Mouse (Mus musculus) R1 (cell line): ENCODE measurements around the gene Cybrd1.

Experiments
- DNase-seq: peaks from one replicate; pipeline ENCODE4 v3.0.0-alpha.2; 2018; ENCODE audit warnings: low read depth, low spot score

The Cybrd1 gene

DNA sequence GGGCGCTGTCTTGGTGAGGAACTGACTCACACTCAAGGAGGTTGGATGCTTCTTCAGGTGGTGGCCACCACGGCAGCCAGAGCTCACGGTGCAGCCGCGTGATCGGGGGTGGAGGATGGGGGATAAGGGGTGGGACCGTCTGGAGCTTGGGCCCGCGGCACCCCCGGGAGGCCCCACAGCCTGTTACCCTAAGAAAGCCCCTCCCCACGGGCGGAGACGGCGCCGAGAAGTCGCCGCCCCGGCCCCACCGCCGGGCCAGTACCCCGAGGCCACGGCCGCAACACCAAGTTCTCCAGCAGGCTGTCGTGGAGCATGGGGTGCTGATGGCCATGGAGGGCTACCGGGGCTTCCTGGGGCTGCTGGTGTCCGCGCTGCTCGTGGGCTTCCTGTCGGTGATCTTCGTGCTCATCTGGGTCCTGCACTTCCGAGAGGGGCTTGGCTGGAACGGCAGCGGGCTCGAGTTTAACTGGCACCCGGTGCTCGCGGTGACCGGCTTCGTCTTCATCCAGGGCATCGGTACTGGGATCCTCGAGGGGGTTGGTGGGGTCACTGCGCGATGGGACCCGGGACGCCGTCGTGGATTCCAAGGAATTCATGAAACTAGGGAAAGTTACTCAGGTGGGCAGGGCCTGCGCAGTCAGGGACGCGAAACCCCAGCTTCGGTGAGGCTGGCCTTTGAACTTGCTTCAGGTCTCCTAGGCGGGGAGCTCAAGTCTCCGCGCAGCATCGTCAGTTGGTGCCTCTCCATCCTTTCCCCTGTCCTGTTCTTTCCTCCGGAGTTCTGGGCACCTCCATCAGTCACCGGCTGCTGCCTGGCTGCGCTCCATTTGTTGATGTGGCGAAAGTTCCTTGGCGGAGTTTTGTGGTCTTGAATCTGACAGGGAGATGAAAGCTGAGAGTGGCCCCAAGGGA is at the start of gene Cybrd1:
TSS of gene Cybrd1 (plus strand) at position 127 of the 912 bp plus-strand sequence.
- DNase-seq, result peak; percentile 42

DNA sequence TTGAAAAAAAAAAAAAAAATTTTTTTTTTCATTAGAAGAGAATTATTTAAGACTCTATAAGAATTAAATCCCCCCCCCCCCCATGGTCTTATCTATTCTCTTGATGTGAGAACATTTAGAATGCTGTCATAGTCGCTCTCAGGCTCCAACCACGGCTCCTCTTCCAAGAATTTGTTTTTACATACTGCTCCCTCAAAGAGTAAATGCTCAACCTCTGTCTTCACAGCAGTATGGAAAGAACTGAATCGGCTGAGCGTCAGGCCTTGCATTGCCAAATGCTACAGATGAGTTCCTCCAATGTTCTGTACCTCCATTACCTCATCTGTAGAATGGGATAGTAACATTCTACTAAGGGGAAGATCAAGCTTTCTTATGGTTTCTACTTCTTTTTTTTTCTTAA is 46.1 kb upstream of the Cybrd1 start:
- DNase-seq, result no peak

DNA sequence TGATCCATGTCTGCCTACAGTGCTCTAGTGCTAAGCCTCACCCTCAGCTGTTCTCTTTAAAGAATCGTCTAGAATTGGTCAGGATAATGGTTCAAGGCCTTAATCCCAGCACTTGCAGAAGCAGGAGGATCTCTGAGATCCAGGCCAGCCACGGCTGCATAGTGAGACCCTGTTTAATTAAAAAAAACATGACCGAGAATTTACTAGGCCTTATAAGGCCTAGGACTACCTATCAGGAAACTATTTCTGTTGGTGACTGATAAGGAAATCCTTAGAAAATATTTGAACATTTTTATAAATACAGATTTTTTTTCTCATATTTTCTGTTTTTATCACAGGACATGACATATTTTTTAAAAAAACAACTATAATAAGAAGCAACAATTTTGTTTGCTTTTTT is 44.4 kb upstream of the Cybrd1 start:
- no peak for DNase-seq

DNA sequence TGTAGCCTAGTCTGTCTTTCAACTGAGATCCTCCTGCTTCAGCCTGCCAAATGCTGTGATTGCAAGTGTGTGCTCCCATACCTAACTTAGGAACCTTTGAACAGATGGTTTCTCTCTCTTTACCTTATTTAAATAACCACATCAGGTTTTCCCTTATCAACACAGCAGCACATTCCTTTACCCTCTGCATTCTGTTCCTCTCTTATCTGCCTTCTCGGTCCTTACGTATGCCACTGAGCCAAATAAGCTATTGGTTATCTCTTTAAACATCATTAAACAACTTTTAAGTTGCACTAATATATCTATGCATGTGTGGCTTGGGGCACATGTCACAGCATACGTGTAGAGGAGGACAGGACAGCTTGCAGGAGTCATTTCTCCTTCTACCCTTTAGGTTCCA is 43.9 kb upstream of the Cybrd1 start:
- no peak for DNase-seq

DNA sequence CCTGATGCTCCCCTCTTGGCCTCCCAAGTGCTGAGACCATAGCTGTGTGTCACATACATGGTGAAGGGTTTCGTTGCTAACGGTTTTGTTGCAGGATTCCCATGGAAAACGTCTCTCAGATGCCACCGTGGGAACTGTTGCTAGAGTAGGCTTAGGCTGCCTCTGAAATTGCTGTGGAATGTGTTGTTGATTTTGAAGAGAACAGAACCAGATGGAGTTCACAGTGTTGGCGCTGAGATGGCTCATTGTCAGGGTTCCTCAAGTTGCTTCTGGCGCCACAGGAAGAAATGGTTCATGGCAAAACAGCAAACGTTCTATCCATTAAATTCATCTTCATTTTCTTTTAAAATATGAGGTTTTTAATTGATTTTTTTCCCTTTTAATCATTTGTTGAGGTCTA is 35.3 kb upstream of the Cybrd1 start:
- no peak for DNase-seq

DNA sequence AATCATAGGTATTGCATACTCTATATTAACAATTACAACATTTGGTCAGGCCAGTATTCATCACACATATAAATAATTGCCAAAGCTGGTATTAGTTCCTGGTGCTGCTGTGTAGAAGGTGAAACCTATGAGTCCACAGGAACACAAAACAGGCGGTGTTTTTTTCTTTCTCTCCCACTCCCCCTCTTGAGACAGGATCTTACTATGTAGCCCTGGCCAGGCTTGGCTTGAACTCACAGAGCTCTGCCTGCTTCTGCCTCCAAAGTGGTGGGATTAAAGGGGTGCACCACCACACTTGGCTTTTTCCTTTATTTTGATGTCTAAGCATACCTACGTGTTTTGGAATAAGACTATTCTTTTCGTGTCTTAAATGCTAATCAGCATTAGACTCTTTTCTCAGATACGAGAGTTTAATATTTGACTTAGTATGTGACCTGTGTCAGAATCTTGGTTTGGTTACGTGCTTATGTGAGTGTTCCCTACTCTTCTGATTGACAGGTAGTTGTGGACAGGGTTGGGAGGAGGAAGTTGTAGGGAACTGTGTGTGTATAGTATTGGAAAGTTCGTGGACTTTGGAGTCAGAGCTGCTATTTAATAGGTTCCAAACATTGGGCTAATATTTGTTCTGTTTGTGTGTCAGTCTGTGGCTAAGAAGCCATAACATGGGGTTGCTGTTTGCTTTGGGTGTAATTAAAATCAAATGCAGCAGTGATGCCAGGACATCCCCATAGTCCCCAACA is 34.1 kb upstream of the Cybrd1 start:
- no peak for DNase-seq

DNA sequence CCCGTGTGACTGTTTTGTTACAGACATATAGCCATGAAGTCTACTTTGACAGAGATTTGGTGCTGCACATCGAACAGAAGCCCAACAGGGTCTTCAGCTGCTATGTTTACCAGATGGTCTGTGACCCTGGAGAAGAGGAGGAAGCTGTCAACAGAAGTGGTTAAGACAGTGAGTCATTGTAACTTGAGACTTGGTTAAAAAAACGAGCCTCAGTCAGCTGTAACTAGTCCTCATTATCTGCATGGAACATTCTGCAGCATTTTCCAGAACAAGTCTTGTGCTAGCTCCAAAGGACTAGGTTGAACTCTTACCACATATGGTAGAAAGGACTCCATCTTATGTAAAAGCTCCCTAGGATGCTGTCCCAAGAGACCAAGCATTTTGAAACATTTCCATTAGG is 28.0 kb upstream of the Cybrd1 start:
- no peak for DNase-seq

DNA sequence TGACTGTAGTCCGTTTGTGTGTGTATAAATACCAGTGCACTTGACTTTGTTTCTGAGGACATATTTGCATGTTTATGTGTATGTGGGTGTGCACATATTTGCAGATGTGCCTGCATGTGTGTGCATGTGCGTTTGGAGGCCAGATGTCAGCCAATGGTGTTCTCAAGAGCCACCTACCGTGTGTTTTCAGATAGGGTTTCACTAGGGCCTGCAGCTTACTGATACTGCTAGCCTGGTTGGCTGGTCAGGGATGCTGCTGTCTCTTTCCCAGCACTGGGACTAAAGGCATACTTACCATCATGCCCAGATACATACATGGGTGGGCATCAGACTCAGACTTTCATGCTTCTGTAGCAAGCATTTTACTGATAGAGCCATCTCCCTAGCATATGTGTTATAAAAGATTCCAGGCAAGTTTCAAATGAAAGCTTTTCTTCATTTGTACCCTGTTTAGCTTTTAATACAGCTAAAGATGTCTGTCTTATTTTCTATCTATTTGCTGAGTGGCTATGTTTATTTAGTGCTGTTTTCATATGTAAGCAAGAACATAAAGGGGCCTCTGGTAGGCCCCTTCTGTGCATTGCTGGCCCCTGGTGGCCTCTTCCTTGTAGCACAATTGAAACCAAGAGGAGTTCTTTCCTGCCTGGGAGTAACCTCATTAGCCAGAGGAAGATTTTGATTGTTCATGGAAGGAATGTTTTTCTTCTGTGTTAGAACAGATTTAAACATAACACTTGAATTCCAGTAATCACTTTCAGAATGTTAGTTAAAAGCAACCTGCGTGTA is 26.9 kb upstream of the Cybrd1 start:
- DNase-seq, result no peak

DNA sequence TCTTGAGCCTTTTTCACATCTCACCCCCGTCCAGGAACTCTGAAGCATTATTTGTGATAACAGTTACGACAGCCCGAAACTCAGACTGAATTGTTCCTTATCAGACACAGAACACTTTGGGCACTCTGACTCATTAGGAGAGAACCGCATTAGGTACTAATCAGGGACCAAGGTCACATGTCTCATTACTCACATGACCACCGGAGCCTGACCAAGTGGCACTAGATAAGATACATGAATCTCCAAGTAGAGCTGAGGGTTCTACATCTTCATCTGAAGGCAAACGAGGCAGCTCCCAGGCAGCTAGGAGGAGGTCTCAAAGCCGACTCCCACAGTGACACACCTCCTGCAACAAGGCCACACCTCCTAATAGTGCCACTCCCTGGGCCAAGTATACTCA is 21.6 kb upstream of the Cybrd1 start:
- DNase-seq, result no peak

DNA sequence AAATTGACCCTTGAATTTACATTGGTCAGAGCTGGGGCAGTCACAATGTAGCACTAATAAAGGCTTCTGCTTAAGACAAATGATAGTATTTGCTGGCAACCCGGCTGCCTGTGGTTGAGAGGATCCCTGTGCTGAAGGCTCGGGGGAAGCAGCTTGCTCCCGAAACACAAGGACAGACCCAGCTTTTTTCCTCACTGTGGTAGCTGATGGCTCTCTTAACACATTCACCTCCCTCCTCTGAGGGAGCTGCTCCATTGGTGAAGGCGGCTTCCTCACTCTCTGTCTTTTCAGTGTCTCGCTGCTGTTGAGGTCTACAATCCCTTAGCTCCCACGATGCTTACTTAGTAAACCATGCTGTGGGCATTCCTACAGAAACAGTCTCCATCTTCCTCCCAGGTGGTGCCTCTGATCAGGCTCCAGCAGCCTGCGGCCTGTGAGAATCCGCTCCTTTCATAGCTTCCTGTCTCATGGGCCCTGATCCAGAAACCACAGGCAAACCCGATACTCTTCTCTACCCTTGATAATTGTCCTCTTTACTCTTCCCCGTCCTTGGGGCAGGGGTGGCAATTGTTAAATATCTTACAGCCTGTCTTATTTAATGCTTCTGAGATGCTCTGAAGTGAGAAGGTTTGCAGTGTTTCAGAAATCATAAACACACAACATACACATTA is 15.0 kb upstream of the Cybrd1 start:
- DNase-seq, result no peak

DNA sequence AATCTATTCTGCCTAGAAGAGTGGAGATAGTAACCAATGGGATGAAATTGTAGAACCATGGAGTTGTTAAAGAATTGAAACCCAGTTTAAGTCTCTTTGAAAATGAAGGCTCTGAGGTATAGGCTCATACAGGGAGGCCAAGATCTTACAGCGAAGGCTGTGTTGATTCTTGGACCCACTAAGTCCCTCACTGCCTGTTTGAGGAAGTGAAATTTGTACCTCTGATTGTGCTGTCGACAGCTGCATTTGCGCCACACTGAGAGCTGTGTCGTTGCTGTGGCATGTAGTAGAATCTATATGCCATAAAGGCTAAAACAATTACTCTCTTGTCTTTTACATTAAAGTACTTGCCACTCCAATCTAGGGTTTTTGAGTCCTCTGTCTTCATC is 14.4 kb upstream of the Cybrd1 start:
- DNase-seq, result no peak

DNA sequence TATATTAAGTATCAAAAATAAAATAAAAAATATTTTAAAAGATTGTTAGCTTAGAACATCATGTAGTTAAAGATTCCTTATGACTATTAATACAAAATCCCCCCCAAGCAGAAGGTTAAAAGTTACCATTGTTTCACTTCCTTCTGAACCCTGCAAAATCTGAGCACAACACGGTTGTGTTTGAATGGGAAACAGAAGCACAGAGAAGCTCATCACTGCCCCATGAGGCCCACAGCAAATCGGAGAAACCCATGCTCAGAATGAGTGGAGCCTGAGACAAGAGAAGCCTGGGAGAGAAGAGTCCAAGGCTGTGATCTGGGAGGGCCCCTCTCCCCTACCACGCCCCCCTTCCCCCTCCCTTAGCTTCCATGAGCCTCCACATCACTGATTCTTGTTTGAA is 13.0 kb upstream of the Cybrd1 start:
- no peak for DNase-seq

DNA sequence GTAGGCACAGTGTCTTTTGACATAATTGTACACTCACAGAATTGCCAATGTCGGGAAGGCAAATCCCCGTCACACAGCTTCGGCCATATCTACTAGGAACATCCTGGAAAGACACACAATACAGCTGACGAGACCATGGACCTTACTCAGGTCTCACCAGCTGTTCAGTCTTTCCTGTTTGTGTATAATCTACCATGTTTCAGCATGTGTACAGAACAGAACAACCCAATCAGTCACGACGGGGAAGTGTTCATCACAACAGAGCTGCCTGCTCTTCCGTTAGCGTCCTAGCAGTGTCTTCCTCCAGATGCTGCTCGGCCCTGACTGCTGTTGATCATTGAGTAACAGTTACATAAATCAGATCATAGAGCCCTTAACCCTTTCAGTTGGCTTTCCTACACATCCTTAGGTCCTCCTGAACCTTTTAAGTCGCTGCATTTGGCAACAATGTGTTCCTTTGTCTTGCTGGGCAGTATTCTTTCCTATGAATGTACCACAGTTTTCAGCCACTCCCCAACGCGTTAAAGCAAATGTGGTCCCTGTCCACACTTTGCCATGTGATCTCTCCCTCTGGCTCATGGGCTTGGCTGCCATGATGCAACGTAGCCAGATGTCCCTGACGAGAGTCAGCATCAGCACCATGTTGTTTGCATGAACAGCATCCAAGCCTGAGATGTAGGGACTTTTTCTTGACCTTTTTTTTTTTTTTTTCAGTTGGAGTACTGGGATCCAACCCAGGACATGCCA is 12.1 kb upstream of the Cybrd1 start:
- DNase-seq, result no peak

DNA sequence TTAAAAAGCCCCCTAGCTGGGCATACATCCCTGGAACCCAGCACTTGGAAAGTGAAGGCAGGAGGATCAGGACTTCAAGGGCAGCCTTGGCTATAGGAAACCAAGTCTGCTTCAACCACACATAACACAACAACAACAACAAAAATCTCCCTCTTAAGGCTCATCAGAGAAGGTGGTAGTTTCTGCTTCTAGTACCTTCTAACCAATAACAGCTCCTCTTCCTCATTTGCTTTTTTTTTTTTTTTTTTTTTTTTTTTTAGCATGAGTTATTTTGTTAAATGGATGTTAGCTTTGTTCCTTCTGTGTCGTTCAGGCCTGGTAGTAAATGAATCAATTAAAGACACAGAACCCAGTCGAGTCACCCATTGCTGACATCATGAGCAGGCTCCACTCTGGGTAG is 10.5 kb upstream of the Cybrd1 start:
- no peak for DNase-seq

DNA sequence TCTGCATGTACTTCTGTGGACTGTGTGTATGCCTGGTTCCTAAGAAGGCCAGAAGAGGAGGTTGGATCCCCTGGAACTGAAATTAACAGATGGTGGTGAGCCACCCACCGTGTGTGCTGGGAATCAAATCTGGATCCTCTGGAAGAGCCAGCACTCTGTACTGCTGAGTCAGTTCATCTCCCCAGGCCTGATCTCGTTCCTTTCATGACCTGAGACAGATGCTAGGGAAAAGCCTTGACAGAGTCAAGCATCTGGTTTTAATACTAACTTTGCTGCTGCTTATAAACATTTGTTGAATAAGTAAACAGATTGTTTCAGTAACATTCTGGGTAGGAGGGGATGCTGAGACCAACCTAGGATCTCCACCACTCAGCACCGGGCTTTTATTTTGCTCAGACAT is 9.2 kb upstream of the Cybrd1 start:
- no peak for DNase-seq

DNA sequence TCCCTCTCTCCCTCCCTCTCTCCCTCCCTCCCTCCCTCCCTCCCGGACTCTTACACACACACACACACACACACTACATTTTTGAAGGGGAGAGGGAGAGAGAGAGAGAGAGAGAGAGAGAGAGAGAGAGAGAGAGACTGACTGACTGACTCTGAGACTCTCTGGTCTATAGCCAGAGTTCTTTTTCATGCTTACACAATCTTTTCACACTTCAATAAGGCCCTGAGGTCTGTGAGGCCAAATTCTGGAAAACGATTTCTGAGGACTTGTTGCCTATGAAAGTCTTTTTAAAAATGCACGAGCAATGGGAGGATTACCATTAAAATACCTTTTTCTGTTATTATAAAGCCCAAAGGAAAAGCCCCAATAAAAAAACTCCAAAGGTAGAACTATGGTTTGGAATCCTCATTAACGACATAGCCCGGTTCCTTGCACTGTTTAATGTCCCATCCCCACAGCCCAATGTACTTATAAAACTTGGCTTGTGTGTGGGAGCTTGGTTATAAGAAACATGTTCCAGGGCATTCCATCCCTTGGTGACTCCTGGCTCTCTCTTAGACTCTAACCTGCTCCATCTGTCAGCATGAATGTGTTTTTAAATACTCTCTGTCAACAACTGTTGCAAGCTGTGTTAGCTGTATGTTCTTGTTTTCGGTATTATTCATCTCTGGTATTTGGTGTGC is 4.1 kb upstream of the Cybrd1 start:
- no peak for DNase-seq

DNA sequence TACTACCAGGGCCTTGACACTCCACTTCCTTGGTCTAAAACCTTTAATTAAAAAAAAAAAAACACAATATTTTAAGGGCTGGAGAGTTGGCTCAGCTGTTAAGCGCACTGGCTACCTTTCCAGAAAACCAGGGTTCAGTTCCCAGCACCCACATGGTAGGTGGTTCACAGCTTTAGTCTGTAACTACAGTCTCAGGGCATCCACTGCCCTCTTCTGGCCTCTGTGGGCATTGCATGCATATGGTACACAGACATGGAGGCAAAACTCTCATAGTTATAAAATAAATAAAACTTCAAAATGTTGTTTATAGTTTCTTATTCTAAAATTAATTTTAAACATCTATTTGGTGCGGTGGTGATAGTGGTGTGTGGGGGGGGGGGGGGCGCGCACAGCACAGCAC is 1.6 kb upstream of the Cybrd1 start:
- peak; percentile 64 for DNase-seq

DNA sequence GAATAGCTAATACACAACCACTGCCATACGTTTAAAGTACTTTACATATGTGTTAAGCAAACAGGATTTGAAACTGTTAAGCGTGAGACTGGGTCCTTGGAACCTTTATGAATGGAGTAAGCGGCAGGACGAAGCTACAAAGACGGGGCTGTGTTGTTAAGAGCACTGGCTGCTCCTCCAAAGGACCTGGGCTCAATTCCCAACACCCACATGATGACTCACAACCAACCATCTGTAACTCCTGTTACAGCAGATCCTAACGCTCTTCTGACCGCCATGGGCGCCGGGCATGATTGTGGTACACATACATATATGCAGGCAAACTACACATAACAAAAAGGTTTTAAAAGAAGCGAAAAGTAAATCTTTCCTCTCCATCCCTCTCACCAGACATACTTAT is 3.1 kb downstream of the Cybrd1 start:
- DNase-seq, result no peak

DNA sequence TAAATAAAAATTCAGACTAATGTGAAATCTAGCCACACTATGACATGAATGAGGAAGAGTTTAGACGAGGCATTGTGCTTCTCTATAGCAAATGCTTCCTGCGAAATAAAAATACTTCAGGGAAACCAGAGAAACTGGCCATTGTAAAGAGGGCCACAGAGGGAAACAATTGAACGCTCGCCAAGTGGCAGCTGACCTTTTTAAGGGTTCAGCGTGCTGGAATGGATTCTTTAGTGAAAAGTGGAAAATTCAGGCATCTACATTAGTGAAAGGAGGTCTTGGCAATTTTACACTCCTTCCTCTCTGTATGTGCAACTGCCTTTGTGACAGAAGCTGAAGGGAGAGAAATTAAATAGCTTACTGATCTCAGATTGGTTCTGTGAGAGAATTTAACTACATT is 3.7 kb downstream of the Cybrd1 start:
- no peak for DNase-seq

DNA sequence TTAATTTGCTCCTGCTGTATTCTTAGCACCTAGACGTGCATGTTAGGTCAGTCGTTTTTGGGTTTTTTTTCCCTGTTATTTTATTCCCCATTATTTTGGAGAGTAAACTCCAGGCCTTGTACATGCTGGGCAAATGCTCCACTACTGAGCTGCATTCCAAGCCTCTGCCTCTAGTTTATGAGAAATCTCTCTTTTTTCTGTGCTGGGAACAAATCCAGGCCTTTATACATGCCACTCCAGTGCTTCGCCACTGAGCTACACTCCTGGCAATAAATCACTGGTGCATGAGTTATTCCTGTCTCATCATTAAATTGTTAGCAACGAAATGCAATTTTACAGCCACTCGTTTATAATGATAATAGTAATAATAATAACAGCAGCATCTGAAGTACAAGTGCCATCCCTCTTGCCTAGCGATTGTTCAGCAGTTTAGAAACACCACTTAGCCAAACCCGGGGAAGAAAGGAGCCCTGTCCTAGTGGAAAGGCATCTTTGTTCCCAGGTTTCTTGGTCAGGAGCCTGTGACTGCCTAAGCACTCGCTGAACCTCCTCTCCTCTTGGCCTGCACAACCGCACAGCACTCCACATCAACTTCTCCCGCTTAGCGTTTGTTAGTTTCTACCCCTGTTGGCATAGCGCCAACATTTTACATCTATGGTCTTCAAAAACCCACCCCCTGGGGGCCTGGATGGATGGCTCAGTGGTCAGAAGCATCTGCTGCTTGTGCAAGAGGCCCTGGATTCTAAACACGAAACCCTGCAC is 4.7 kb downstream of the Cybrd1 start:
- no peak for DNase-seq
